Mouse (Mus musculus) liver, postnatal 0 days (tissue): ENCODE data around the gene Olfr1243.

Experiments used
- CTCF ChIP-seq: sonication (generic); IDR thresholded peaks from 2 replicates; pipeline ENCODE4 v1.5.1; 2016; ENCODE audit warnings: antibody characterized with exemption, low read depth
- EP300 ChIP-seq: IDR thresholded peaks from 2 replicates; pipeline ENCODE4 v1.6.1; 2016; ENCODE audit warnings: antibody characterized with exemption, low read depth, mild to moderate bottlenecking

- TF ChIP-seq CTCF: no peak
- TF ChIP-seq EP300: no peak
Observed at GRCm38 (mm10) chr2:89544516-89544915, 13.2 kb upstream of the Olfr1243 start.
